Mouse (Mus musculus): ENCODE data around the gene Rnf152.

GRCm38 (mm10) chr1:105246651-105247050 lies 109.9 kb downstream of the Rnf152 start:
- no peak for TF ChIP-seq POLR2A (IDR thresholded peaks at IDR 0.05; ENCODE audit: extremely low read depth, insufficient read depth, low read length)
- TF ChIP-seq CTCF (IDR thresholded peaks at IDR 0.05; ENCODE audit: low read depth, low read length), result no peak
